Mouse (Mus musculus) embryonic facial prominence, embryonic 15.5 days (tissue): ENCODE data around the gene Unk. TPM values are rescaled to one million over a fixed set of nuclear protein-coding genes. Genes with fewer than 3 reads are reported as not detected.
"Not testable (repeated sequence)": the region's sequence is repeated elsewhere in the genome, so short reads cannot be mapped to it uniquely, and the experiment has no call there.

Source experiments
- ATAC-seq: fragments of 200-750 bp; cut with Nextera tagmentation; 2 replicates; pipeline ENCODE4 v1.8.0; 2017; ENCODE audit warnings: low read depth, moderate TSS enrichment; ENCODE audit not compliant: insufficient number of reproducible peaks, low FRiP score, low TSS enrichment
- H3K27ac ChIP-seq: fragments of 300-500 bp; sonication (generic); replicated peaks from 2 replicates; pipeline ENCODE4 v1.5.1; 2015; ENCODE audit warnings: mild to moderate bottlenecking, inconsistent platforms
- H3K27me3 ChIP-seq: fragments of 300-500 bp; sonication (generic); 2 replicates; pipeline ENCODE4 v1.6.1; 2015; ENCODE audit warnings: inconsistent platforms
- H3K36me3 ChIP-seq: fragments of 300-500 bp; sonication (generic); 2 replicates; pipeline ENCODE4 v1.6.1; 2015; ENCODE audit warnings: mild to moderate bottlenecking, inconsistent platforms
- H3K4me1 ChIP-seq: fragments of 300-500 bp; sonication (generic); 2 replicates; pipeline ENCODE4 v1.6.1; 2015; ENCODE audit warnings: inconsistent platforms
- H3K4me2 ChIP-seq: fragments of 300-500 bp; sonication (generic); replicated peaks from 2 replicates; pipeline ENCODE4 v1.6.1; 2015; ENCODE audit warnings: mild to moderate bottlenecking, inconsistent platforms
- H3K4me3 ChIP-seq: fragments of 300-500 bp; sonication (generic); replicated peaks from 2 replicates; pipeline ENCODE4 v1.5.1; 2015; ENCODE audit warnings: mild to moderate bottlenecking, inconsistent platforms
- H3K9ac ChIP-seq: fragments of 300-500 bp; sonication (generic); 2 replicates; pipeline ENCODE4 v1.6.1; 2015; ENCODE audit warnings: inconsistent platforms
- H3K9me3 ChIP-seq: fragments of 300-500 bp; sonication (generic); replicated peaks from 2 replicates; pipeline ENCODE4 v1.6.1; 2016; ENCODE audit warnings: inconsistent platforms
- WGBS: fragments of 180-500 bp; shearing (Covaris S2); methylation state at CpG from one replicate; pipeline ENCODE4 v1.1.7; 2015; 5-methylcytosine and 5-hydroxymethylcytosine counted together
- polyA plus RNA-seq: library from polyadenylated mRNA; unstranded; fragments of >200 nt; fragmentation: Nextera tagmentation; extraction: Ambion mirVana; gene quantifications from 2 replicates; pipeline ENCODE4 v1.2.1, GENCODE M21; 2015

The Unk gene
- polyA plus RNA-seq, 1 experiment from 2014 or later = 42.2 TPM

DNA sequence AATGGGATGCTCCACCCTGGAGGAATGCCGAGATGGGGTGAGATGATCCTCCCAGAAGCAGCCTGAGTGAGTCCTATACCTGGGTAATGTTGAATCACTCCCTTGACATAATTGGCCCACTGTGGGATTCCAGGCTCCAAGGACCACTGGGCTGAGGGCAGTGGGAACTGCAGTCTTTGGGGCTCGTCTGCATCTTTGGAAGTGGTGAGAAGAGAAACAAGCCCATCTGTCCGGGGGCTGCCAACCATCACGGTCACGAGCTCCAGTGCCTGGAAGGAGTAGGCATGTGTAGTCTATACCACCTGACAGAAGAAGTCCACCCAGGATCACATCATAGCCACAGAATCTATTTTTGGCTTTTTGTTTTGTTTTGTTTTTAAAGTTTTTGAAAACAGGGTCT is 19.2 kb upstream of the Unk start:
- WGBS = 79% methylated on average over 5 of the region's 5 CpGs
- Histone ChIP-seq H3K9me3 (no peaks in the 10 kb centered on the region), H3K27ac (peak overlapping the region; percentile 94; the same call in 1 of the 2 replicates), H3K27me3 (no peaks in the 10 kb centered on the region), H3K9ac (no peak overlapping the region), H3K36me3 (peaks cover 37% of the 10 kb centered on the region), H3K4me2 (peak overlapping the region; percentile 62; the same call in 1 of the 2 replicates), H3K4me1 (peaks cover 40% of the 10 kb centered on the region), H3K4me3 (no peak overlapping the region)
- ATAC-seq = no peak

DNA sequence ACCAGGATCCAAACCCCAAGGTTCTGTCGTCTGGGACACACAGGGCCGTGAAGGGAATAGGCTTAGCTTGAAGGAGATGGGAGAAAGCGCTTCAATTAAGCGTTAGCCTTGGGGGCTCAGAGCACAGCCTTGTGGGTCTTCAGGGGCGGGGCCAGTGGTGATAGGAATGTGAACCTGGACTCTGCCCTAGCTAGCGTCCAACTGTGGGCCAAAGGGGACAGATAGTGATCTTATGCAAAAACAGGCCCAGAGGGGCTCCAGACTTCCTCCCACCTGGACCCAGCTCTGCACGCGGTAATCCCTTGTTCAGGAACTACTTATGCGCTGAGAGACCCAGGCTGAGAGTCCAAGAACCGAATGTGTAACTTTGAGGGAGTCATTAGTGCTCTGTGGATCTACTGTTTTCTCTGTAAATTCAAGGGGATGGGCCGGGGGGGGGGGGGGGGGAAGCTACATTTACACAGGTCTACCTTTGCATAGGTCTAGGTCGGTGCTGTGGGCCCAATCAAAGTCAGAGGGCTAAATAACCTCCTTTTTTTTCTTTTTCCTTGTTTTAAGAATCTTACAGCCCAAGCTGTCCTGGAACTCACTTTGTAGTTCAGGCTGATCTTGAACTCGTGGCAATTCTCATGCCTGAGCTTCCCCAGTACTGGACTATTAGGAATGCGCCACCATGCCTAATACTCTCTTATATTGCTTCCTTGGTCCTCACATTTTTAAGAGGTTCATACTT is 18.4 kb upstream of the Unk start:
- 10% methylated on average over 14 of the region's 14 CpGs for WGBS
- Histone ChIP-seq H3K4me2 (peak overlapping the region; percentile 62), H3K27me3 (no peaks in the 10 kb centered on the region), H3K36me3 (peaks cover 35% of the 10 kb centered on the region), H3K4me1 (peaks cover 33% of the 10 kb centered on the region), H3K9ac (peak overlapping the region; percentile 74), H3K4me3 (peak overlapping the region; percentile 60), H3K9me3 (no peaks in the 10 kb centered on the region), H3K27ac (peak overlapping the region; percentile 94)
- no peak for ATAC-seq

DNA sequence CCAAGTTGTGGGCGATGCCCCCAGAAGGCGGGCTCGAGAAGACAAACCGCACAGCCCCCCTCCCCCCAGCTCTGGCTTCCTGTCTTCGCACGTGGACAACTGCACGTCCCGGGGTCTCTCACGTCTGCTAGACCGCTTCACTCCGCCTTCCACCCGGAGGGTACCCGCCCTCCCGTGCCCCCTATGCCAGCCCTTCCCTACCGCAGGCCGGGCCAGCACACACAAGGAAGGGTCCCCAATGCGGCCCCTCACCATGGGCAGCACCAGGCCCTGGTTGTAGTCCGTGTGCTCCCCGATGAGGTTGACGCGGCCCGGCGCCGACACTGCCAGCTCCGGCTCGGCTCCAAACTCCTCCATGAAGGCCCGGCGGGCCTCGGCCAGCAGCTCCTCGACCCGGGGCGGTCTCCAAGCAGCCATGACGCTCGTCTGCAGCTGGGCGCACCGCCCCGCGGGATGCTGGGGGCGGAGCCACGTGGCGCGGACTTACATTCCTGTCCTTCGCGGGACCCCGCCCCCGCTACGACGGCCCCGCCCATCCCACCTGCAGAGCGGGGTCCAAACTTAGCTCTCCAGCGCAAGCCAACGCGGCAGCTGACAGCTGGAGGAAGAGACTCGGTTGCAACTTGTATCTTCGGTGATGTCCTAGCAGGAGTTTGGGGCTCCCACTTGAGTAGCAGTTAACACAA is 17.7 kb upstream of the Unk start, which contains the start of gene Galk1:
TSS of gene Galk1 (minus strand) at position 458 of the 686 bp plus-strand sequence.
- Histone ChIP-seq H3K4me3 (peak within 1 kb of the TSS; percentile 60), H3K27me3 (no peaks in the 10 kb centered on the region), H3K27ac (peak within 1 kb of the TSS; percentile 94), H3K36me3 (peaks cover 28% of the 10 kb centered on the region), H3K4me2 (peak within 1 kb of the TSS; percentile 62), H3K9ac (peak within 1 kb of the TSS; percentile 74), H3K9me3 (no peaks in the 10 kb centered on the region), H3K4me1 (peaks cover 29% of the 10 kb centered on the region)
- WGBS = under 1% methylated on average over 55 of the region's 55 CpGs
- ATAC-seq = peak; percentile 91

DNA sequence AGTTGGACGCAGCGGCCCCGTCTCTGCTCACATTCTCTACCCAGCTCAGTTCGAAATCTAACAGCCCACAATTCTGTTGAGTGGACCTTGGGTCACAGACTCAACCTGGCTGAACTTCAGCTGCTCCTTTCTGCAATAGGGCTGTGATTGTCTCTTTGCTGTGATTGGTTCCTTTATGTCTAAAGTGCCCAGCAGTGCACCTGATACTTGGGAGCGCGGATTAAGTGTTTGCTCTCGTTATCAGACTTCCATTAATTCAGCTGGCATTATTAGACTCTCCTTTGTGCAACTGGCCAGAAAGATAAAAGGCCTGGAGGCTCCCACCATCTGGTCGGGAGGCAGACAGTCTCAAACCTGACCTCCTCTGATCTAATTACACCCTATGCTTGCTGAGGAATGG is 15.3 kb upstream of the Unk start:
- no peak overlapping the region for H3K9ac ChIP-seq
- peaks cover 20% of the 10 kb centered on the region for H3K4me1 ChIP-seq
- H3K36me3 ChIP-seq = peaks cover 4% of the 10 kb centered on the region
- 59% methylated on average over 8 of the region's 8 CpGs for WGBS
- no peak overlapping the region for H3K4me3 ChIP-seq
- ATAC-seq = no peak
- H3K27ac ChIP-seq = no peak overlapping the region
- H3K9me3 ChIP-seq = no peaks in the 10 kb centered on the region
- no peak overlapping the region for H3K4me2 ChIP-seq
- no peaks in the 10 kb centered on the region for H3K27me3 ChIP-seq

DNA sequence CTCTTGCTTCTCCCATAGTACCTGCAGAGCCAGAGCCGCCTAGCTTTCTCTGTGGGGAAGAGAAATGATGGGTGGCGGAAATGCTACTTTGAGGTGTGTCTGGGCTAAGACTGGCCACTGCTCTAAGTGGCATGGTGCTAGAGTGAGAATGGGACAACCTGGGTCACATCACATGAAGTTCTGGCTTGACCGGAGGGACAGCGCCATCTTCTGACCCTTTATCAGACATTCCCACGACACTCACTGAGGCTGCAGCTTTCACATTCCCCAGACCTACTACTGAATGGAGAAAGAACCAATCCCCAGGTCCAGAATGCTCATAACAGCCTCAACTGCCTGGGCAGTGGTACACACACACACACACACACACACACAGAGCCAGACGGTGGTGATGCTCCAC is 12.0 kb upstream of the Unk start:
- ATAC-seq = no peak
- H3K27ac ChIP-seq = no peak overlapping the region
- no peak overlapping the region for H3K4me3 ChIP-seq
- peaks cover 17% of the 10 kb centered on the region for H3K36me3 ChIP-seq
- H3K4me2 ChIP-seq = no peak overlapping the region
- no peaks in the 10 kb centered on the region for H3K9me3 ChIP-seq
- no peaks in the 10 kb centered on the region for H3K27me3 ChIP-seq
- WGBS = 31% methylated on average over 6 of the region's 6 CpGs
- H3K4me1 ChIP-seq = peaks cover under 1% of the 10 kb centered on the region
- H3K9ac ChIP-seq = no peak overlapping the region

DNA sequence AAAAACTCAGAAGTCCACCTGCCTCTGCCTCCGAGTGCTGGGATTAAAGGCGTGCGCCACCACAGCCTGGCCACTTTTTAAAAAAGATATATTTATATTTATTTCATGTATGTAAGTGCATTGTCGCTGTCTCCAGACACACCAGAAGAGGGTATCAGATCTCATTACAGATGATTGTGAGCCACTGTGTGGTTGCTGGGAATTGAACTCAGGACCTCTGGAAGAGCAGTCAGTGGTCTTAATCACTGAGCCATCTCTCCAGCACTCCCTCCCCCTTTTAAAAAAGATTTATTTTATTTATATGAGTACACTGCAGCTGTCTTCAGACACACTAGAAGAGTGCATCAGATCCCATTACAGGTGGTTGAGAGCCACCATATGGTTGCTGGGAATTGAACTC is 11.3 kb upstream of the Unk start:
- not testable (repeated sequence) for H3K9me3 ChIP-seq, H3K4me3 ChIP-seq, H3K4me2 ChIP-seq, H3K4me1 ChIP-seq, ATAC-seq, H3K27ac ChIP-seq, H3K27me3 ChIP-seq, H3K9ac ChIP-seq
- 89% methylated on average over 4 of the region's 4 CpGs for WGBS
- peaks cover 17% of the 10 kb centered on the region for H3K36me3 ChIP-seq

DNA sequence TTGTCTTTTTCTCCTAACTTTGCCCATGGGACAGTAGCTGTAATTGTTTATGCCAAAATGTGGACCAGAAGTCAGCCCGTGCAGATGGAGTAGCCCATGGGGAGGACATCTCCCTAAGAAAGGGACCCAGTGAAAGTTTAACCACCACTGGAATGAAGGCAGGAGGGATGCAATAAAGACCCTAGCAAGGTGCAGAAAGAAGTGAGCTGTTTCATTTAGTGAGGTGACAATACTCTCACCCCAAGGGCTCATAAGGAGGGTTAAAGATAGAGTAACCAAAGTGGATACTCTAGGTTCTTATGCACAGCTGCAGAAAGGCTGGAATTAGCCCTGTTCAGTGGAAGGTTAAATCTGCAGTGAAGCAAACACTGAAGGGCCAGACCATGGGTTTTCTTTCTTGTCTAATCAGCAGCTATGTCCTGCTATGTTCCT is 10.7 kb upstream of the Unk start:
- Histone ChIP-seq H3K27me3 (no peaks in the 10 kb centered on the region), H3K4me1 (no peaks in the 10 kb centered on the region; the same call in 1 of the 2 replicates), H3K4me3 (no peak overlapping the region), H3K9ac (no peak overlapping the region), H3K27ac (no peak overlapping the region), H3K4me2 (no peak overlapping the region), H3K36me3 (peaks cover 17% of the 10 kb centered on the region), H3K9me3 (no peaks in the 10 kb centered on the region)
- ATAC-seq = no peak
- 53% methylated on average over 1 of the region's 1 CpGs for WGBS

DNA sequence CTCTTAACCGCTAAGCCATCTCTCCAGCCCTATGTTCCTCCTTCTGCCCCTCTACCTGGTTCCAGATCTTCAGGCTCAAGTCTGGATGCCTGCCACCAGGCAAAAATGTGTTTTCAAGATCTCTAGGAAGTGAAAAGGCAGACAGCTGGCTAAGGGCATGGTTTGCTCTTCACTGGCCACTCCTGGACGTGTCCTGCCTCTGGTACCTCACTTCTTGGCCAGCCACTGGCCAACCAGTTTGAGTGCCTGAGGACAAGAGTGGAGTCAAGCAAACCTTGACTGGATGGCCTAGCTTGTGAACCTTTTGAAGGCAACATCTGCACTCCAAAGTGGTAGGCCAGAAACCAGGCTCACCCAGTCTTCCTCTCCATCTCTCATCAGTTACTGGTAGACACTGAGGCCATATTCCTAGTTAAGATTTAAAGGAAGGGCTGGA is 10.1 kb upstream of the Unk start:
- no peak for ATAC-seq
- Histone ChIP-seq H3K4me3 (no peak overlapping the region), H3K9me3 (no peaks in the 10 kb centered on the region), H3K36me3 (peaks cover 17% of the 10 kb centered on the region), H3K27ac (peak overlapping the region; percentile 63; the same call in 1 of the 2 replicates), H3K9ac (no peak overlapping the region), H3K27me3 (no peaks in the 10 kb centered on the region), H3K4me1 (peaks cover under 1% of the 10 kb centered on the region; the same call in 1 of the 2 replicates), H3K4me2 (no peak overlapping the region)
- WGBS = 79% methylated on average over 2 of the region's 2 CpGs

DNA sequence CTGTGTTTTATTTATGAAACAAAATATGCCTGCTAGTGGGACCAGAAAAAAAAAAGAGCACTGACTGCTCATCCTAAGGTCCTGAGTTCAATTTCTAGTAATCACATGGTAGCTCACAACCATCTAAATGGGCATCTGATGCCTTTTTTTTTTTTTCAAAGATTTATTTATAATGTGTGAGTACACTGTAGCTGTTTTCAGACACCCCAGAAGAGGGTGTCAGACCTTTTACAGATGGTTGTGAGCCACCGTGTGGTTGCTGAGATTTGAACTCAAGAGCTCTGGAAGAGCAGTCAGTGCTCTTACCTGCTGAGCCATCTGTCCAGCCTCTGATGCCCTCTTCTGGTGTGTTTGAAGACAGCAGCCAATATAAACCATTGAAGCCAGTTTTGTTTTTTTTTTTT is 9.6 kb upstream of the Unk start:
- 0 out of 2 replicates have a peak overlapping the region, but pooled peaks have one; percentile 63 for H3K27ac ChIP-seq
- 50% methylated on average over 1 of the region's 1 CpGs for WGBS
- H3K27me3 ChIP-seq = no peaks in the 10 kb centered on the region
- H3K36me3 ChIP-seq = peaks cover 17% of the 10 kb centered on the region
- no peak overlapping the region for H3K4me3 ChIP-seq
- H3K4me2 ChIP-seq = no peak overlapping the region
- H3K9me3 ChIP-seq = no peaks in the 10 kb centered on the region
- ATAC-seq = no peak
- no peak overlapping the region for H3K9ac ChIP-seq
- peaks cover 2% of the 10 kb centered on the region; the same call in 1 of the 2 replicates for H3K4me1 ChIP-seq

DNA sequence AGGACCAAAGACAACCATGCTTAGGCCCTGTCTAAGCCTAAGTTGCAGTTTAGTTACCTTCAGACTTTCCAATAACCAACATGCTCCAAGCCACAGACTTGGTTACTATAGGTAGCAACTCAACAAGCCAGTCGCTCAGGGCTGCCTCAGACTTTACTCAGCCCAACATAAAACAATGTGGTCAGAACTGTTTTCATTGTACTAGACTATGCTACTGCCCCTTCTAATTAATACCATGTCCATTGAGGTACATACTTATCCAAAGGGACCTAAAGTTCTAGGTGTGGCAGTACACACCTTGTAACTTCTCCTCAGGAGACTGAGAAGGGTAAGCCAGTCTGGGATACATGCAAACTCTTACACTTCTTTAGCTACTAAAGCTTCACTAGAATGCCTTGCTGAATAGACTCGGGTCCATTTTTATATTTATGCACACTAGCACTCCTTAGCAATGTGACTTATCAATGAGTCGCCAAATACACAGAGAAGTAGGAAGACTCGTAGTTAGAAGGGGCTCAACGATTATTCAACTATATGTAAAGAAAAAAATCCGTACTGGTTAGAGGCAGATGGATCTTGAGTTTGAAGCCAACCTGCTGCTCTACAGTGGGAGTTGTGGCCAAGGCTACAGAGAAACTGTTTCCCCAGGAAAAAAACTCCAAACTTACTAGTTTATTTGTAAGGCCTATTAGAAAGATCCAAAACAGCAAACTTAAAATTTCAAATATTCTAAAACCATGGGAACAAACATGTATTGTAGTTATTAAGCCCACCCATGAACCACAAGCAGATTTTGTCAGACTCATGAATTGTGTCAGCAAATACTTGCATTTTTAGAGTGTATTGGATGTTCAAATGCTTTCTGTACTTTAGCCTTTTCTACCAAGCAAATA is 8.5 kb upstream of the Unk start:
- Histone ChIP-seq H3K4me3 (peak overlapping the region; percentile 11), H3K4me2 (peak overlapping the region; percentile 54), H3K36me3 (peaks cover 17% of the 10 kb centered on the region), H3K9ac (no peak overlapping the region), H3K27me3 (no peaks in the 10 kb centered on the region), H3K27ac (peak overlapping the region; percentile 39; the same call in 1 of the 2 replicates), H3K9me3 (no peaks in the 10 kb centered on the region), H3K4me1 (peaks cover 2% of the 10 kb centered on the region; the same call in 1 of the 2 replicates)
- 71% methylated on average over 6 of the region's 6 CpGs for WGBS
- no peak for ATAC-seq
